Comparison of ENCODE assay signal across 8 mouse cellular contexts in genomic region chr7:68275838-68276731, GRCm38 (mm10). TPM values are rescaled to one million over a fixed set of nuclear protein-coding genes. Genes with fewer than 3 reads are reported as not detected.
DNase-seq lines count a peak whose midpoint lies in the region; ATAC-seq and TF ChIP-seq lines count a peak whose summit lies in the region.

No protein-coding gene starts in this region.

- peaks cover 12% of the 10 kb centered on the region for H3K4me1 ChIP-seq in heart, embryonic 15.5 days (replicated peaks)
- H3K4me1 ChIP-seq in cortical plate, adult 2 months (ENCODE audit: control insufficient read depth, insufficient read depth, low read length): no peaks in the 10 kb centered on the region
- peaks cover 9% of the 10 kb centered on the region for H3K4me1 ChIP-seq in intestine, embryonic 15.5 days (replicated peaks)
- H3K4me1 ChIP-seq in liver, embryonic 16.5 days (ENCODE audit: control insufficient read depth, low read depth, low read length): peaks cover 3% of the 10 kb centered on the region

- H3K4me3 ChIP-seq in heart, embryonic 15.5 days: peak overlapping the region; percentile 55
- 0 out of 2 replicates have a peak overlapping the region, but pooled peaks have one; percentile 10 for H3K4me3 ChIP-seq in cortical plate, adult 2 months (ENCODE audit: insufficient read depth, low read length)
- H3K4me3 ChIP-seq in intestine, embryonic 15.5 days (replicated peaks): peak overlapping the region; percentile 38
- peak overlapping the region; percentile 53 for H3K4me3 ChIP-seq in liver, embryonic 16.5 days (ENCODE audit: low read depth, low read length)

- no peak for TF ChIP-seq CTCF in cortical plate, adult 2 months (IDR thresholded peaks at IDR 0.05; ENCODE audit: extremely low read depth, insufficient read depth, low read length)

- H3K27ac ChIP-seq in heart, embryonic 15.5 days: peak overlapping the region; percentile 38; the same call in 1 of the 2 replicates
- no peak overlapping the region for H3K27ac ChIP-seq in cortical plate, adult 2 months (ENCODE audit: insufficient read depth, low read length)
- H3K27ac ChIP-seq in intestine, embryonic 15.5 days: no peak overlapping the region
- H3K27ac ChIP-seq in liver, embryonic 16.5 days (ENCODE audit: low read length): no peak overlapping the region

- no peaks in the 10 kb centered on the region for H3K9me3 ChIP-seq in heart, embryonic 15.5 days (replicated peaks)
- no peaks in the 10 kb centered on the region for H3K9me3 ChIP-seq in intestine, embryonic 15.5 days
- H3K9me3 ChIP-seq in liver, embryonic 16.5 days (replicated peaks; ENCODE audit: control insufficient read depth, low read length): no peaks in the 10 kb centered on the region

- H3K27me3 ChIP-seq in heart, embryonic 15.5 days: peaks cover 10% of the 10 kb centered on the region; the same call in 1 of the 2 replicates
- peaks cover 6% of the 10 kb centered on the region for H3K27me3 ChIP-seq in intestine, embryonic 15.5 days (replicated peaks)
- H3K27me3 ChIP-seq in liver, embryonic 16.5 days (ENCODE audit: control insufficient read depth, insufficient read depth, low read depth, low read length): no peaks in the 10 kb centered on the region

- peak overlapping the region; percentile 59 for H3K9ac ChIP-seq in heart, embryonic 15.5 days
- H3K9ac ChIP-seq in intestine, embryonic 15.5 days: peak overlapping the region; percentile 32; the same call in 1 of the 2 replicates
- H3K9ac ChIP-seq in liver, embryonic 16.5 days (ENCODE audit: low read depth, low read length): peak overlapping the region; percentile 47; the same call in 1 of the 2 replicates

- no peak for DNase-seq in heart, adult 8-10 months (ENCODE audit: low spot score)
- DNase-seq in retina, embryonic 14.5 days (ENCODE audit: low spot score): peak; percentile 29
- no peak for DNase-seq in urinary bladder, adult 2 months (ENCODE audit: low spot score)
- no peak for DNase-seq in gastrocnemius, adult 18-20 months (ENCODE audit: low spot score)

- WGBS in heart, embryonic 15.5 days: 6% methylated on average over 36 of the region's 36 CpGs
- WGBS in intestine, embryonic 15.5 days: 11% methylated on average over 35 of the region's 36 CpGs
- 11% methylated on average over 36 of the region's 36 CpGs for WGBS in liver, embryonic 16.5 days (ENCODE audit: insufficient replicate concordance)

- peak overlapping the region; percentile 94 for H3K4me2 ChIP-seq in heart, embryonic 15.5 days
- H3K4me2 ChIP-seq in intestine, embryonic 15.5 days (replicated peaks): peak overlapping the region; percentile 83
- peak overlapping the region; percentile 47 for H3K4me2 ChIP-seq in liver, embryonic 16.5 days (ENCODE audit: low read depth, low read length)

- no peak for TF ChIP-seq POLR2A in cortical plate, adult 2 months (IDR thresholded peaks at IDR 0.05; ENCODE audit: extremely low read depth, insufficient read depth, low read length)

- ATAC-seq in heart, embryonic 15.5 days (replicated peaks; ENCODE audit: insufficient number of reproducible peaks, insufficient read depth, low FRiP score, low read depth): peak; percentile 36; the same call in 1 of the 2 replicates
- ATAC-seq in intestine, embryonic 15.5 days: peak; percentile 69
- peak; percentile 39 for ATAC-seq in liver, embryonic 16.5 days (ENCODE audit: low read depth)

- H3K36me3 ChIP-seq in heart, embryonic 15.5 days: no peaks in the 10 kb centered on the region
- no peaks in the 10 kb centered on the region for H3K36me3 ChIP-seq in intestine, embryonic 15.5 days
- H3K36me3 ChIP-seq in liver, embryonic 16.5 days (ENCODE audit: control insufficient read depth, insufficient read depth): no peaks in the 10 kb centered on the region

RNA-seq across cellular contexts. Expression of gene Fam169b, which starts 2.4 kb away (rescaled TPM):
- 1.0 and 10.5 TPM in 2 replicates for polyA plus RNA-seq in heart, embryonic 15.5 days (2015; fragmentation: Nextera tagmentation; extraction: Ambion mirVana)
- total RNA-seq in heart, adult 8-10 months (2022): under 1 TPM in 3 of 4 experiments, not detected in 1; 0.09 to 0.22 (median 0.14) TPM
- polyA plus RNA-seq in cortical plate, adult 2 months (2012; rRNA removed): 0.27 and 0.34 TPM in 2 replicates
- 0.21 and 0.25 TPM in 2 replicates for polyA plus RNA-seq in intestine, embryonic 15.5 days (2015; fragmentation: Nextera tagmentation; extraction: Ambion mirVana)
- 0.54 and 1.1 TPM in 2 replicates for polyA plus RNA-seq in liver, embryonic 16.5 days (2015; fragmentation: Nextera tagmentation; extraction: Ambion mirVana)
- polyA plus RNA-seq in urinary bladder, adult 2 months (2012; rRNA removed): 1.3 and 1.4 TPM in 2 replicates
- under 1 TPM; 0.14 to 0.23 TPM for total RNA-seq in gastrocnemius, adult 18-20 months (2021)

RNA-seq across cellular contexts. Expression of gene Pgpep1l, which starts 12.1 kb away (rescaled TPM):
- polyA plus RNA-seq in heart, embryonic 15.5 days (2015; fragmentation: Nextera tagmentation; extraction: Ambion mirVana): 0.25 and 0.44 TPM in 2 replicates
- total RNA-seq in heart, adult 8-10 months (2022): under 1 TPM in 1 of 4 experiments, not detected in 3; 0.41 TPM
- polyA plus RNA-seq in cortical plate, adult 2 months (2012; rRNA removed): 0.79 and 0.85 TPM in 2 replicates
- not detected in 2 replicates for polyA plus RNA-seq in intestine, embryonic 15.5 days (2015; fragmentation: Nextera tagmentation; extraction: Ambion mirVana)
- not detected in 2 replicates for polyA plus RNA-seq in liver, embryonic 16.5 days (2015; fragmentation: Nextera tagmentation; extraction: Ambion mirVana)
- 2.2 and 2.6 TPM in 2 replicates for polyA plus RNA-seq in urinary bladder, adult 2 months (2012; rRNA removed)
- total RNA-seq in gastrocnemius, adult 18-20 months (2021): 1 to 10 TPM; 4.2 to 4.6 TPM
